Mouse (Mus musculus): ENCODE measurements around the gene Ythdf2.

DNA sequence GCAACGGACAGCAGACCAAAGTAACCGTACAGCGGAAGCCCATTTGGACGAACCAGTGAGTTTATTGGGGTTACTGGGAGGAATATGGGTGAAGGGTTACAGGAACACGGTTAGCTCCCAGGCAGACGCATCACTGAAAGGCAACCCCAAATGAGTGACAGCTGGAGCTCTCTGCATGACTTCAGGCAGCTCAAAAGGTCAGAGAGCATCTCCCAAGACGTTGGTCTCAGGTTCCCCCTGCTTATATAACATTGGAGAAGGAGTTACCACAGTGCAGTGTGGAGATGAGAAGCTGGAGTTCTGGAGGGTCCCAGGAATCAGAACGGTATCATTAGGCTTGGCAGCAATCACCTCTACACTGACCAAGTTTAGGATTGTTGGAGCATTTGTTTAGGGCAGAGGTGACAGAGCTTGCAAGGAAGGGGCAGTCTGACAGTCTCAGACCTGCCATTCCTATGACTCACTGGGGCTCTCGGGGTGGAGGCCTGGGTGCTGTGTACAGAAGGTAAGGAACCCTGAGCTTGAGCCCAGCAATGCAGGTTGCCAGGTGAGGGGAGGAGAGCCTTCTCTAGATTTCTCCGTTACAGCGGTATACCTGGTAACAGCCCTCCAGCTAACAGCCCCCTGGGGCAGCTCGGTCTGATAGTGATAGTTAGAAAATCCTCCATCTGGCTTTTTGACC, 55.0 kb downstream of the Ythdf2 start:
- TF ChIP-seq CTCF (IDR thresholded peaks at IDR 0.05; ENCODE audit: low read depth), result no peak
- no peak for TF ChIP-seq EP300 (IDR thresholded peaks at IDR 0.05; ENCODE audit: low read depth)

Measured in heart, postnatal 0 days (tissue).